Mouse (Mus musculus) megakaryocyte-erythroid progenitor cell, adult 5 weeks (primary cell): ENCODE measurements around the gene Gm6763. TPM values are rescaled to one million over a fixed set of nuclear protein-coding genes. Genes with fewer than 3 reads are reported as not detected.

Experiments used
- polyA plus RNA-seq: library from polyadenylated mRNA; stranded (reverse); fragments of >175 nt; gene quantifications from 2 replicates; pipeline ENCODE4 v1.2.3, GENCODE M21; 2012

Gm6763 gene
- not detected in 2 replicates for polyA plus RNA-seq

GRCm38 (mm10) chr10:104151197-104151596, at the start of gene Gm6763:
Gene Gm6763, plus strand, starts transcription at chr10:104151497.

GRCm38 (mm10) chr10:104142687-104143086, 8.6 kb upstream of the Gm6763 start, which contains the start of gene Gm21293:
Gene Gm21293, plus strand, starts transcription at chr10:104142987.

DNA sequence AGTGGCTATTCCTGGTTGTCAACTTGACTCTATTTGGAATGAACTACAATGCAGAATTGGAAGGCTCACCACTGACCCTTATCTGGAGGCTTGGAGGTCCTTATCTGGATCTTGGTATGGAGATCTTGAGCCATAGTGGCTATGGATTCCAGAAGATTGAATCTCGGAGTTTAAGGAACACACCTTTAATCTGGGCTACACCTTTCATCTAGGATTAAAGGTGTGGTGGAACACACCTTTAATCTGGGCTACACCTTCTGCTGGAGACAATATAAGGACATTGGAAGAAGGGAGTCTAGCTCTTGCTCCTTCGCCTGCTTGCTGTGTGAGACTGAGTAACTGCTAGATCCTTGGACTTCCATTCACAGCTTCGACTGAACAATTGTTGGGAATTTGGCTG, 8.4 kb downstream of the Gm6763 start, which contains the start of gene Gm8764:
Gene Gm8764, plus strand, starts transcription at position 301 of the 400 bp plus-strand sequence.

DNA sequence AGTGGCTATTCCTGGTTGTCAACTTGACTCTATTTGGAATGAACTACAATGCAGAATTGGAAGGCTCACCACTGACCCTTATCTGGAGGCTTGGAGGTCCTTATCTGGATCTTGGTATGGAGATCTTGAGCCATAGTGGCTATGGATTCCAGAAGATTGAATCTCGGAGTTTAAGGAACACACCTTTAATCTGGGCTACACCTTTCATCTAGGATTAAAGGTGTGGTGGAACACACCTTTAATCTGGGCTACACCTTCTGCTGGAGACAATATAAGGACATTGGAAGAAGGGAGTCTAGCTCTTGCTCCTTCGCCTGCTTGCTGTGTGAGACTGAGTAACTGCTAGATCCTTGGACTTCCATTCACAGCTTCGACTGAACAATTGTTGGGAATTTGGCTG, 16.9 kb downstream of the Gm6763 start, which contains the start of gene Gm21304:
Gene Gm21304, plus strand, starts transcription at position 301 of the 400 bp plus-strand sequence.

GRCm38 (mm10) chr10:104176724-104177123, 25.4 kb downstream of the Gm6763 start, which contains the start of gene Gm21312:
Gene Gm21312, plus strand, starts transcription at chr10:104177024.

GRCm38 (mm10) chr10:104185233-104185632, 33.9 kb downstream of the Gm6763 start, which contains the start of gene Gm20765:
Gene Gm20765, plus strand, starts transcription at chr10:104185533.

GRCm38 (mm10) chr10:104193742-104194141, 42.4 kb downstream of the Gm6763 start, which contains the start of gene Gm4340:
Gene Gm4340, plus strand, starts transcription at chr10:104194042.

Other genes with a start within 250 kb of the Gm6763 start
- gene Gm21293, start 8.5 kb upstream of the Gm6763 start, polyA plus RNA-seq: not detected in 2 replicates
- not detected in 2 replicates for gene Gm8764, start 8.5 kb downstream of the Gm6763 start, polyA plus RNA-seq
- gene Gm21304, start 17.0 kb downstream of the Gm6763 start, polyA plus RNA-seq: not detected in 2 replicates
- not detected in 2 replicates for gene Gm21312, start 25.5 kb downstream of the Gm6763 start, polyA plus RNA-seq
- not detected in 2 replicates for gene Gm20765, start 34.0 kb downstream of the Gm6763 start, polyA plus RNA-seq
- not detected in 2 replicates for gene Gm4340, start 42.5 kb downstream of the Gm6763 start, polyA plus RNA-seq